Mouse (Mus musculus): Measurements from ENCODE around the gene Gprc5a. TPM values are rescaled to one million over a fixed set of nuclear protein-coding genes. Genes with fewer than 3 reads are reported as not detected.

Gene Gprc5a
- polyA plus RNA-seq, 1 experiment from 2014 or later, result 0.80 TPM

DNA sequence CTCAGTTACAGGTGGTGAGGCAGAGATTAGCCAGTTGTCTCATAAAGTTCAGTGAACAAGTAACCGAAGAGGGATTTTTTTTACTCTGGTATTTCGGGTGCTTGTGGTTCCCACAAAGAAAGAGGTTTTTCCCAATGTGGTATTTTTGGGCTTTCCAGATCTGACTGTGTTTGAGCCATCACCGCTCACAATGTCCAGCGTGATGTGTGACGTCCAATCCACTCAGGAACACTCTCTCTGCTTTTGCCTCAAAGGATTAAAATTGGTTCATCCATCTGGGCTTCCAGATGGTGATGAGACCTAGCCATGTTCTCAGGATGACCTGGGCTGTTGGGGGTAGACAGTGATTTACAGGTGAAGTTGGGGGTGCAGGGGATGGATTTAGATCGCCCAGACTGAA is 41.6 kb downstream of the Gprc5a start:
- H3K4me3 ChIP-seq (ENCODE audit: low read depth, low read length), result no peak overlapping the region
- H3K36me3 ChIP-seq (ENCODE audit: control insufficient read depth, insufficient read depth, low read length), result no peaks in the 10 kb centered on the region
- no peaks in the 10 kb centered on the region for H3K4me1 ChIP-seq (replicated peaks; ENCODE audit: control insufficient read depth, insufficient read depth, low read length)
- H3K27ac ChIP-seq (ENCODE audit: low read depth, low read length), result no peak overlapping the region
- 83% methylated on average over 6 of the region's 6 CpGs for WGBS
- no peaks in the 10 kb centered on the region for H3K9me3 ChIP-seq (ENCODE audit: control insufficient read depth, low read length)
- no peak overlapping the region for H3K9ac ChIP-seq (ENCODE audit: low read depth, low read length)
- ATAC-seq (replicated peaks; ENCODE audit: low FRiP score), result no peak
- no peak for DNase-seq (ENCODE audit: low spot score)
- H3K4me2 ChIP-seq, result no peak overlapping the region
- H3K27me3 ChIP-seq (replicated peaks; ENCODE audit: control insufficient read depth, insufficient read depth, low read length), result 0 out of 2 replicates have a peak, but pooled peaks cover 3% of the 10 kb centered on the region

DNA sequence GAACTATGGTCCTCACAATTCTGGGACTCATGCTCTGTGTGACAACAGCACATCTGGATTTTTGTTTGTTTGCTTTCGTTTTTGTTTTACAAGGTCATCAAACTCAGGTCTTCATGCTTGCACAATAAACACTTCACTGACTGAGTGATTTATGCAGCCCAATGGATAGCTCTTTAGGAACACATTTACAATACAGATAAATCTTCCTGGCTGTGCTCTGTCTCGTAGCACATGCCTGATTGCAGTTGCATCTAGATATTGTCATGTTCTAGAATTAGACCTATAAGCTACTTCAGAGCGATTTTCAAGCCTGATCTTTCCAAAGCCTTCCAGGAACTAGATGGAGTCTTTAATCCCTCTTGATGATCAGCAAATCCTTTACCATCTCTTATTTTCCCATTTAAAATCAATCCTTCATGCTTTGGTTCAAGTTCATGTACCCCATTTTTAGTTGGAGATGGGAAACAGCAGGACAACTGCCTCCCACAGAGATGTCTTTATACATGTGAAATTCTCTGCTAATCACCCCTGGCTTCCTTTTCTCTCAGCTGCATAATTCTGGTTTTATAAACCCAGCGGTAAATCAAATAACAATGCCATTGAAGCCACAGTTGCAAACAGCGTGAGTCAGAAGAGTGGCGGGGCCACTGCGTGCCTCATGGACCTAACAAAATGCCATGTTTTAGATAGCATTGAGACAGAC is 47.1 kb downstream of the Gprc5a start:
- Histone ChIP-seq H3K36me3 (ENCODE audit: control insufficient read depth, insufficient read depth, low read length) (no peaks in the 10 kb centered on the region), H3K4me1 (replicated peaks; ENCODE audit: control insufficient read depth, insufficient read depth, low read length) (no peaks in the 10 kb centered on the region), H3K27me3 (replicated peaks; ENCODE audit: control insufficient read depth, insufficient read depth, low read length) (no peaks in the 10 kb centered on the region; the same call in 1 of the 2 replicates), H3K4me2 (no peak overlapping the region), H3K9ac (ENCODE audit: low read depth, low read length) (no peak overlapping the region), H3K4me3 (ENCODE audit: low read depth, low read length) (no peak overlapping the region), H3K9me3 (ENCODE audit: control insufficient read depth, low read length) (no peaks in the 10 kb centered on the region), H3K27ac (ENCODE audit: low read depth, low read length) (no peak overlapping the region)
- DNase-seq (ENCODE audit: low spot score) (no peak), ATAC-seq (replicated peaks; ENCODE audit: low FRiP score) (no peak)
- WGBS, result 28% methylated on average over 7 of the region's 7 CpGs

DNA sequence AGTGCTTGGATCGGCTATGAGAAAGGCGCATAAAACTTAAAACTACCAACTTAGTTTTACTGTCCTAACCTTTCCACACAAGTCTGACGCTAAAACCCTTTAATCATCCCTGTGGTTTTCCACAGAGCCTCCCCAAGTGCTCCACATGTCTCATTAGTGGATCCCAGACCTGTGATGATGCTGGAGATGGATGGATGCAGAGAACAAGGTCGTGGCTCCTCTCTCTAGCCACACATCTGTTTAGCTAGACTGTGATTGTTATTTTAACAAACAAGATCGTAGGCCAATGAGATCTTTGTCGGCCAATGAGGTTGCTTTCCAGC is 47.6 kb downstream of the Gprc5a start:
- no peak for ATAC-seq (replicated peaks; ENCODE audit: low FRiP score)
- no peaks in the 10 kb centered on the region; the same call in 1 of the 2 replicates for H3K27me3 ChIP-seq (replicated peaks; ENCODE audit: control insufficient read depth, insufficient read depth, low read length)
- H3K27ac ChIP-seq (ENCODE audit: low read depth, low read length), result no peak overlapping the region
- H3K4me1 ChIP-seq (replicated peaks; ENCODE audit: control insufficient read depth, insufficient read depth, low read length), result no peaks in the 10 kb centered on the region
- no peak for DNase-seq (ENCODE audit: low spot score)
- WGBS, result 39% methylated on average over 6 of the region's 6 CpGs
- H3K9me3 ChIP-seq (ENCODE audit: control insufficient read depth, low read length), result no peaks in the 10 kb centered on the region
- H3K36me3 ChIP-seq (ENCODE audit: control insufficient read depth, insufficient read depth, low read length), result no peaks in the 10 kb centered on the region
- H3K4me2 ChIP-seq, result no peak overlapping the region
- H3K4me3 ChIP-seq (ENCODE audit: low read depth, low read length), result no peak overlapping the region
- H3K9ac ChIP-seq (ENCODE audit: low read depth, low read length), result no peak overlapping the region

DNA sequence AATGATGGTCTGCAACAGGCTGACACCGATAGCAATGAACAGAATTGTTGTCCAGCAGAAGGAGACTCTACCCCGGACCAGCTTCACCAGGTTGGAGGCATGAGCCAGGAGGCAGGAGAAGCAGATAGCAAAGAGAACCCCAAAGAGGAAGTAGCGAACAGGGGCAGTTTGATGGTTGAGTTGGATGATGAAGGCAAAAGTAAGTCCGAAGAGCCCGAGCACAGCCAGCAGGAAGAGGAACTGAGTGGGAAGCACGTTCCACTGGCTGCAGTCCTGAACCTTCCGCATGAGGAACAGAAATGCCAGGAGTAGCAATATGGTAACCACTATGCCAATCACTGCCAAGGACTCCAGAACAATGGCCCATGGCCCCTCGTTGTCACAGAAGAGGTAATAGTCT is 51.0 kb downstream of the Gprc5a start:
- Histone ChIP-seq H3K27me3 (replicated peaks; ENCODE audit: control insufficient read depth, insufficient read depth, low read length) (no peaks in the 10 kb centered on the region; the same call in 1 of the 2 replicates), H3K36me3 (ENCODE audit: control insufficient read depth, insufficient read depth, low read length) (no peaks in the 10 kb centered on the region), H3K27ac (ENCODE audit: low read depth, low read length) (no peak overlapping the region), H3K4me2 (no peak overlapping the region), H3K9me3 (ENCODE audit: control insufficient read depth, low read length) (no peaks in the 10 kb centered on the region), H3K9ac (ENCODE audit: low read depth, low read length) (no peak overlapping the region), H3K4me1 (replicated peaks; ENCODE audit: control insufficient read depth, insufficient read depth, low read length) (no peaks in the 10 kb centered on the region), H3K4me3 (ENCODE audit: low read depth, low read length) (no peak overlapping the region)
- 73% methylated on average over 8 of the region's 8 CpGs for WGBS
- DNase-seq (ENCODE audit: low spot score), result no peak
- ATAC-seq (replicated peaks; ENCODE audit: low FRiP score), result no peak

DNA sequence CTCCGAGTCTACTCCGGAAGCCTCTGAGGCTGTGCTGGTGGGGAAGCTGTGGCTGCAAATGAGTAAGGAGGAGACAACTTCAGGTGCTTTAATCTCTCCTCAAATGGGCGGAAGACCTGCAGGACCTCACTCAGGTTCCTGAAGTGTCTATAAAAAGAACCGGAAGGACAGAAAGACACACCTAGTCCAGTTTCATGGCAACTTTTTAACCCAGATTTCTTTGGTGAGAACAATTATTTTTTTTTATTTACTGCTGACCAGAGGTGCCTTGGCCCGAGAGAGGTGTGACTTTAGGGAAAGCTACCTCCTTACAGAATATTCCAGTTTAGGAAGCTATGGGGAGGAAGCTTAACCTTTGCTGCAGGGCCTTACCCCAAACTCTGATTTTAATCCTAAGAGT is 52.7 kb downstream of the Gprc5a start, which contains the start of gene Gprc5d:
Gprc5d (minus strand) TSS at position 101 of the 400 bp plus-strand sequence.
- no peak within 1 kb of the TSS for H3K9ac ChIP-seq (ENCODE audit: low read depth, low read length)
- no peak within 1 kb of the TSS for H3K27ac ChIP-seq (ENCODE audit: low read depth, low read length)
- no peaks in the 10 kb centered on the region for H3K9me3 ChIP-seq (ENCODE audit: control insufficient read depth, low read length)
- H3K4me1 ChIP-seq (replicated peaks; ENCODE audit: control insufficient read depth, insufficient read depth, low read length), result no peaks in the 10 kb centered on the region
- H3K4me2 ChIP-seq, result no peak within 1 kb of the TSS
- 86% methylated on average over 5 of the region's 5 CpGs for WGBS
- no peaks in the 10 kb centered on the region for H3K36me3 ChIP-seq (ENCODE audit: control insufficient read depth, insufficient read depth, low read length)
- no peaks in the 10 kb centered on the region; the same call in 1 of the 2 replicates for H3K27me3 ChIP-seq (replicated peaks; ENCODE audit: control insufficient read depth, insufficient read depth, low read length)
- no peak within 1 kb of the TSS for H3K4me3 ChIP-seq (ENCODE audit: low read depth, low read length)
- DNase-seq (ENCODE audit: low spot score), result no peak
- ATAC-seq (replicated peaks; ENCODE audit: low FRiP score), result no peak

DNA sequence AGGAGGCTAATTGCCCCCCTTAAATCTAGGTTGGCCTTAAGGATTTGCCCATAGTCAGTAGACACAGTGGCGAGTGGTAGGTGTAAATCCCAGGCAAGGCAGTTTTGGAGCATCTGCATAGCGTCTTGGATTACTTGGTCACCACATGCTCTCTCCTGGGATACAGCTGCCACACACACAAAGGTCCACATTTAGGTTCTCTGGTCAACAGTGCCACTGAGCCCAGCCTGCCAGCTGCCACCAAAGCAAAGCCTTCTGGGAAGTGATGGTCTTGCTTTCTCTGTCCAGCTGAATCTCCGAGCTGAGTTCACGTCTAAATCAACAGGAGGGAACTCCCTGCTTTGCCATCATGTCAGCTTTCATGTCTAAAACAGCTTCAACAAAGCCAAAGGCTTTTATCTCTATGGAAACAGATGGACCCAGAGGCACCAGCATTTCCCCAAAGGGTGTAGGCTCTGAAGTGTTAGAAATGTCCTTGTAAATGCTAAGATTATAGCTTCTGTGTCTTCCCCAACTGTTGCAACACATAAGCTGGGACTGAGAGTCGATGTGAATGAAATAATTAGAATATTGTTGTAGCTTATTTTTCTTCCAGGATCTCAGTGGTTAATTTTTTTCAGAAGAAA is 59.4 kb downstream of the Gprc5a start:
- H3K27ac ChIP-seq (ENCODE audit: low read depth, low read length), result no peak overlapping the region
- no peaks in the 10 kb centered on the region for H3K27me3 ChIP-seq (replicated peaks; ENCODE audit: control insufficient read depth, insufficient read depth, low read length)
- ATAC-seq (replicated peaks; ENCODE audit: low FRiP score) (no peak), DNase-seq (ENCODE audit: low spot score) (no peak)
- no peaks in the 10 kb centered on the region for H3K9me3 ChIP-seq (ENCODE audit: control insufficient read depth, low read length)
- H3K36me3 ChIP-seq (ENCODE audit: control insufficient read depth, insufficient read depth, low read length), result no peaks in the 10 kb centered on the region
- no peak overlapping the region for H3K4me3 ChIP-seq (ENCODE audit: low read depth, low read length)
- no peak overlapping the region for H3K9ac ChIP-seq (ENCODE audit: low read depth, low read length)
- no peak overlapping the region for H3K4me2 ChIP-seq
- 48% methylated on average over 5 of the region's 5 CpGs for WGBS
- H3K4me1 ChIP-seq (replicated peaks; ENCODE audit: control insufficient read depth, insufficient read depth, low read length), result no peaks in the 10 kb centered on the region

DNA sequence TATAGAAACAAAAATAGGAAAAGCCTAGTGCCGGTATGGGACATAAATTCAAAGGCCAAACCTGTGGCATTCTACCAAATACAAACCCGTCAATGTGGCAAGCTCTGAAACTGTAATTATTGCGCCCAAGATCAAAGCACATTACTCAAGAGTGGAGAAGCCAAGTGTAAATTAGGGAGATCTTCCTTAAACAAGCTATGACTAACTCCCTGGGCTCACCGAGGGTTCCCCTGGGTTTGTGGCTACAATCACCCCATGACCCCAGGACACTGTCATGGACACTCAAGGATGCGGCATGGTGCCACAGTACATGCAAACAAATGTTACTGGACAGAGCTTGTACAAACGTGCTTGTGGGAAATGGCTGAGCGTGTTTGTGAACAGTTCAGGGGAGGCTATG is 67.6 kb downstream of the Gprc5a start:
- H3K27me3 ChIP-seq (replicated peaks; ENCODE audit: control insufficient read depth, insufficient read depth, low read length), result no peaks in the 10 kb centered on the region
- WGBS, result 90% methylated on average over 7 of the region's 7 CpGs
- DNase-seq (ENCODE audit: low spot score), result no peak

DNA sequence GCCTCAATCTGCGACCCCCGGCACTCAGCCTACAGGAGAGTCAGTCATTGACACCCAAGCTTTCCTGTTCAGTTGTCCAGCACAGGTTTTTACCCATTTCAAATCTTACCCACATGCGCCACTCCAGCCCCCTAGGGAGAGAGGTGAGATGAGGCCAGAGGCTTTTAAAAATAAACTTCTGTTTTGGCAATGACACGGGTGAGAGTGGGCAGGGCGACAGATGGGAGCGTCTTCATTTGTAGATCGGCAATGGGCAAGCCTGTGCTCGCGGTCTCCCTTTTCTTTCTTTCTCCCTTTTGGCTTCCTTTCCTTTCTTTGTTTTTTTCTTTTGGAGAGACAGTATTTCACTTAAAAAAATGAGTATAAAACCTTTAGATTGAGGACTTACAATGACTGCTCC is 68.0 kb downstream of the Gprc5a start:
- 94% methylated on average over 9 of the region's 9 CpGs for WGBS
- H3K36me3 ChIP-seq (ENCODE audit: control insufficient read depth, insufficient read depth, low read length), result peaks cover 6% of the 10 kb centered on the region; the same call in 1 of the 2 replicates

More for the DNA sequence above, 67.6 kb downstream of the Gprc5a start:
- no peak for ATAC-seq (replicated peaks; ENCODE audit: low FRiP score)
- H3K4me2 ChIP-seq, result no peak overlapping the region
- H3K9ac ChIP-seq (ENCODE audit: low read depth, low read length), result no peak overlapping the region
- H3K36me3 ChIP-seq (ENCODE audit: control insufficient read depth, insufficient read depth, low read length), result peaks cover 6% of the 10 kb centered on the region; the same call in 1 of the 2 replicates
- H3K27ac ChIP-seq (ENCODE audit: low read depth, low read length), result no peak overlapping the region
- no peak overlapping the region for H3K4me3 ChIP-seq (ENCODE audit: low read depth, low read length)
- H3K9me3 ChIP-seq (ENCODE audit: control insufficient read depth, low read length), result no peaks in the 10 kb centered on the region
- no peaks in the 10 kb centered on the region for H3K4me1 ChIP-seq (replicated peaks; ENCODE audit: control insufficient read depth, insufficient read depth, low read length)

More for the DNA sequence above, 68.0 kb downstream of the Gprc5a start:
- ATAC-seq (replicated peaks; ENCODE audit: low FRiP score), result no peak
- Histone ChIP-seq H3K27ac (ENCODE audit: low read depth, low read length) (no peak overlapping the region), H3K4me2 (no peak overlapping the region), H3K4me1 (replicated peaks; ENCODE audit: control insufficient read depth, insufficient read depth, low read length) (no peaks in the 10 kb centered on the region), H3K9ac (ENCODE audit: low read depth, low read length) (no peak overlapping the region), H3K4me3 (ENCODE audit: low read depth, low read length) (no peak overlapping the region), H3K9me3 (ENCODE audit: control insufficient read depth, low read length) (no peaks in the 10 kb centered on the region), H3K27me3 (replicated peaks; ENCODE audit: control insufficient read depth, insufficient read depth, low read length) (no peaks in the 10 kb centered on the region)
- no peak for DNase-seq (ENCODE audit: low spot score)
